Mouse (Mus musculus): ENCODE data around the gene Scarf1. TPM values are rescaled to one million over a fixed set of nuclear protein-coding genes. Genes with fewer than 3 reads are reported as not detected.

Scarf1 gene
- polyA plus RNA-seq, 1 experiment from 2014 or later, result 16.3 TPM

DNA sequence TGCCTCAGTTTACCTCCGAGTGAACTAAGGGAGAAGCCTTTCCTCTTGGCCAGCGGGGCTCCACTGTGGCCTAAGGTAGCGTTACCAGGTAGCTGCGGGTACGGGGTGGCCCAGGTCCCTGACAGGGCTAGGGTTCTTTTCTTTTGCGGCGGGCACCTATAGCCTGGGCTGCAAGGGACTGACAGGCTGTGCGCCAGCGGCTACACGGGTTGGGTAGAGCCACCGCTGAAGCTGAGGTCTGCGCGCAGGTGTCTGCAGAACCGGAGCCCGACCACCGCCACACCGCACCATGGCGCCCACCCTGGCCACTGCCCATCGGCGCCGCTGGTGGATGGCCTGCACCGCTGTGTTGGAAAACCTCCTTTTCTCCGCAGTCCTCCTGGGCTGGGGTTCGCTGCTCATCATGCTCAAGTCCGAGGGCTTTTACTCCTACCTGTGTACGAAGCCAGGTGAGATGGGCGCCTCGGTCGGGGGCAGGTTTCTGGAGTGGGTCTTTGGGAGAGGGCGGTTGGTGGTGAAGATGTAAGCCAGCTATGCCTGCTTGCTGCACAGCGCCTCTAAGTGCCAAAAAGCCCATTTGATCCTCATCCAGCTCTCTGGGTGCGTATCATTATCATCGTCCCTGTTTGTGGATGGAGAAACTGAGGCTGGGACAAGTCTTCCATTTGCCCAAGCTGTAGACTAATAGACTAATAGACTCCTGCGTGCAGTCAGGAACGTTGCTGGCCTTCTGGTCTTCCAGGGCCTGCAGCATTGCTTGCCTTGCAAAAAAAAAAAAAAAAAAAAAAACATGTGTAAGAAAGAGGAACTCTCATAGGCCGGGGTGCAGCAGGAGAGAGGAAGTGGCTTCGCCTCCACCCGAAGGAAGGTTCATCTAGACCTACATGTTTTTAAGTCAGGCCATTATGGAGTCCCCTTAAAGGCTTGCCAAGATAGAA lies 19.3 kb downstream of the Scarf1 start:
- peak overlapping the region; percentile 92; the same call in 1 of the 2 replicates for H3K27ac ChIP-seq
- 10% methylated on average over 38 of the region's 38 CpGs for WGBS

DNA sequence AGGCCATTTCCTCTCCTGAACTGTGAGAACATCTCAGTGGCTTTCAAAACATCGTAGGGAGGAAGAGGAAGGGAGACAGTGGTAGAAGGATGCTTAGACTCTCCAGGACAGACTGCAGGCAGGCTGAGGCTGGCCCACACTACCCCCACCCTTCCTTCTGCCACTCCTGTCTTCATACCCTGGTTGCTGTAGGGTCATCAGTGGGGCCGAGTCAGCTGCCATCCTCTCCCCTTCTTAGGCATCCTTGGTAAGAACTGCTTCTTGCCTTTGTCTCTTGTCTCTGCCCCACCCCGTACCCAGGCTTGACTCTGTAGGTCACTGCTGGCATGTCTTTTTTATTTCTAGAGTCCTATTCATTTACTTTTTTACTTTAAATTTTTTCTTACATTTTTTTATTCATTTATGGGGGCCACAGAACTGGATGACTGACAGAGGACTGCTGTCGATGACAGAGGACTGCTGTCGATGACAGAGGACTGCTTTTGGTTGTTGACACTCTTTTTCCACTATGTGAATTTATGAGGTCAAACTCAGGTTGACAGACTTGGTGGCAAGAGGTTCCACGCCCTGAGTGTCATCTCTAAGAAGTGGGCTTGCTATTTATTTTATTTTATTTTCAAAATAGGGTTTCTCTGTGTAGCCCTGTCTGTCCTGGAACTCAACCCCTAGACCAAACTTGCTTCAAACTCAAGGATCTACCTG lies 20.1 kb downstream of the Scarf1 start:
- no peak for ATAC-seq (ENCODE audit: borderline replicate concordance, extremely low read depth, low FRiP score, low TSS enrichment)
- H3K4me1 ChIP-seq, result peaks cover 39% of the 10 kb centered on the region
- H3K4me2 ChIP-seq, result peak overlapping the region; percentile 98
- WGBS, result 66% methylated on average over 6 of the region's 6 CpGs
- H3K36me3 ChIP-seq, result no peaks in the 10 kb centered on the region
- no peaks in the 10 kb centered on the region for H3K27me3 ChIP-seq
- no peaks in the 10 kb centered on the region for H3K9me3 ChIP-seq
- H3K9ac ChIP-seq, result no peak overlapping the region
- 0 out of 2 replicates have a peak overlapping the region, but pooled peaks have one; percentile 44 for H3K27ac ChIP-seq
- peak overlapping the region; percentile 59; the same call in 1 of the 2 replicates for H3K4me3 ChIP-seq

More for the DNA sequence above, 19.3 kb downstream of the Scarf1 start:
- no peaks in the 10 kb centered on the region for H3K27me3 ChIP-seq
- peaks cover 31% of the 10 kb centered on the region for H3K4me1 ChIP-seq
- H3K4me2 ChIP-seq, result peak overlapping the region; percentile 98
- no peak for ATAC-seq (ENCODE audit: borderline replicate concordance, extremely low read depth, low FRiP score, low TSS enrichment)
- H3K36me3 ChIP-seq, result no peaks in the 10 kb centered on the region
- no peaks in the 10 kb centered on the region for H3K9me3 ChIP-seq
- peak overlapping the region; percentile 59 for H3K4me3 ChIP-seq
- peak overlapping the region; percentile 65 for H3K9ac ChIP-seq

- no peaks in the 10 kb centered on the region for H3K9me3 ChIP-seq
- H3K4me1 ChIP-seq, result peaks cover 44% of the 10 kb centered on the region
- H3K27ac ChIP-seq, result no peak overlapping the region
- no peaks in the 10 kb centered on the region for H3K27me3 ChIP-seq
- H3K4me2 ChIP-seq, result no peak overlapping the region
- H3K4me3 ChIP-seq, result no peak overlapping the region
- H3K36me3 ChIP-seq, result no peaks in the 10 kb centered on the region
- no peak overlapping the region for H3K9ac ChIP-seq
- ATAC-seq (ENCODE audit: borderline replicate concordance, extremely low read depth, low FRiP score, low TSS enrichment), result no peak
- WGBS, result 37% methylated on average over 4 of the region's 4 CpGs
These were observed 21.1 kb downstream of the Scarf1 start for GRCm38 (mm10) chr11:75534286-75535033.

DNA sequence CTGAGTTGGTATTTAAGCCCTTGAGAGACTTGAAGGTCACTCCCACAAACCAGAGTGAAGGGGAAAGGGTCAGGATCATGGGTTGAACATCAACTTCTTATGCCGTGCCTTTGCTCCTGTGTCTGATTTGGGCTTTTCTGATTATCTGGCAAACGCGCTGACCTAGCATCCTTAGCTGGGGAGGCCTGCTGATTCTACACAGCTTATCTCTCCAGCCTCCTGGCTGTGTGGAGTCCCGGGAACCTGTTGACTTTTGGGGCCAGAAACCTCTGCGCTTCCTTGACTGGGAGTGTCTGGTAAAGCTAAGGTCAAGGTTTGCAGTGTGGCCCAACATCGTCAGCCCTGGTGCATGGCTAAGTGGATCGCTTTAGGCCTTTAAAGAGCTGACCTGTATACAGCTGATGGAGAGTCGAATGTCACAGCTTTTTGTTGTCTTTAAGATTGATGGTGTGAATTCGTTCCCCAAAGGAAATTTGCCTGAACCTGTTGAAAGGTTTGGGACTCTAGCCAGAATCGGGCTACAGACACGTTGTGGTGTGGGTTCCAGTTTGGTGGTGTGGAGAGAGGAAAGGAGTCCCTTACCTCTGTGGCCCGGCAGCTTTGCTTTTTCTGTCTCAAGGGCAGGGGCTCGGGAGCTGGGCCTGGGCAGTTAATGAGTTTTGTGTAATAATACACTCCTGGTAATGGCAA lies 21.9 kb downstream of the Scarf1 start:
- Histone ChIP-seq H3K4me2 (no peak overlapping the region), H3K9me3 (no peaks in the 10 kb centered on the region), H3K27ac (no peak overlapping the region), H3K27me3 (no peaks in the 10 kb centered on the region), H3K9ac (no peak overlapping the region), H3K4me1 (peaks cover 45% of the 10 kb centered on the region), H3K36me3 (no peaks in the 10 kb centered on the region), H3K4me3 (no peak overlapping the region)
- WGBS, result 36% methylated on average over 13 of the region's 13 CpGs
- no peak for ATAC-seq (ENCODE audit: borderline replicate concordance, extremely low read depth, low FRiP score, low TSS enrichment)

DNA sequence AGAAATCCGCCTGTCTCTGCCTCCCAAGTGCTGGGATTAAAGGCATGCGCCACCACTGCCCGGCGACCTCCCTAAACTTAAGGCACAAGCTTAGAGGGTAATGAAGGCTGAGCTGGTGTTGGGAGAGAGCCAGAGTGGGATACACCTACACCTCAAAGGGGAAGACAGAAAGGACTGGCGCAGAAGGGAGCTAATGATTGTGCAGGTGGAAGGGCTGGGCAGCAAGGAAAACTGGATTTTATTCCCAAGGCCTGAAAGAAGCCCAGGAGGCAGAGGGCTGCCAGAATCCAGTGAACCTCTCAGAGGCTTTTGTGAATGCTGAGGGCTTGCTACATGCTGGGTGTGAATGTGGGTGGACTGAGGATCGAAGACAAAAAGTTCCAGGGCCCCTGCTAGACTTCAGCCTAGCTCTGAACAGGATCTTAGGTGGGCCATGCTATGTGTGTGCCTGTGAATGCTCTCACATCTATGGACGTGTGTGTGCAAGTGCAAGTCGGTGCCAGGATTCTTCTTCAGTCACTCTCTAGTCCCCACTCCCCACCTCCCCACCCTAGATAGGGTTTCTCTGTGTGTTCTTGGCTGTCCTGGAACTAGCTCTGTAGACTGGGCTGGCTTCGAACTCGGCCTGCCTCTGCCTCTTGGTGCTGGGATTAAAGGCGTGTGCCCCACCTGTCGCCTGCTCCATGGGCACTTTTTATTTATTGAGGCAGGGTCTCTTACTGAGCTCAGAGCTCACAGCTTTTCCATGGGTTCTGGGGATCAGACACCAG lies 23.1 kb downstream of the Scarf1 start:
- Histone ChIP-seq H3K9me3 (no peaks in the 10 kb centered on the region), H3K4me3 (no peak overlapping the region), H3K4me2 (no peak overlapping the region), H3K9ac (no peak overlapping the region), H3K27ac (no peak overlapping the region), H3K4me1 (peaks cover 55% of the 10 kb centered on the region), H3K27me3 (no peaks in the 10 kb centered on the region), H3K36me3 (no peaks in the 10 kb centered on the region)
- 84% methylated on average over 12 of the region's 12 CpGs for WGBS
- no peak for ATAC-seq (ENCODE audit: borderline replicate concordance, extremely low read depth, low FRiP score, low TSS enrichment)

- H3K9ac ChIP-seq, result no peak overlapping the region
- H3K4me2 ChIP-seq, result no peak overlapping the region
- ATAC-seq (ENCODE audit: borderline replicate concordance, extremely low read depth, low FRiP score, low TSS enrichment), result no peak
- H3K9me3 ChIP-seq, result no peaks in the 10 kb centered on the region
- H3K27ac ChIP-seq, result no peak overlapping the region
- H3K36me3 ChIP-seq, result no peaks in the 10 kb centered on the region
- H3K4me1 ChIP-seq, result peaks cover 54% of the 10 kb centered on the region
- no peaks in the 10 kb centered on the region for H3K27me3 ChIP-seq
- no peak overlapping the region for H3K4me3 ChIP-seq
- 79% methylated on average over 8 of the region's 8 CpGs for WGBS
These were observed 23.7 kb downstream of the Scarf1 start for GRCm38 (mm10) chr11:75537025-75537414.

GRCm38 (mm10) chr11:75537491-75538183 lies 24.3 kb downstream of the Scarf1 start:
- Histone ChIP-seq H3K4me2 (no peak overlapping the region), H3K27me3 (no peaks in the 10 kb centered on the region), H3K4me1 (peaks cover 48% of the 10 kb centered on the region), H3K9ac (no peak overlapping the region), H3K36me3 (no peaks in the 10 kb centered on the region), H3K9me3 (no peaks in the 10 kb centered on the region), H3K27ac (peak overlapping the region; percentile 85), H3K4me3 (no peak overlapping the region)
- ATAC-seq (ENCODE audit: borderline replicate concordance, extremely low read depth, low FRiP score, low TSS enrichment), result peak; percentile 48; the same call in 1 of the 2 replicates
- 41% methylated on average over 11 of the region's 11 CpGs for WGBS

GRCm38 (mm10) chr11:75538184-75538969 lies 25.0 kb downstream of the Scarf1 start:
- 45% methylated on average over 9 of the region's 9 CpGs for whole genome bisulfite sequencing
- H3K27me3 ChIP-seq, result no peaks in the 10 kb centered on the region
- H3K4me3 ChIP-seq, result no peak overlapping the region
- H3K9me3 ChIP-seq, result no peaks in the 10 kb centered on the region
- H3K36me3 ChIP-seq, result no peaks in the 10 kb centered on the region
- peak; percentile 15; the same call in 1 of the 2 replicates for ATAC-seq (ENCODE audit: borderline replicate concordance, extremely low read depth, low FRiP score, low TSS enrichment)
- no peak overlapping the region for H3K9ac ChIP-seq
- no peak overlapping the region for H3K4me2 ChIP-seq
- H3K4me1 ChIP-seq, result peaks cover 42% of the 10 kb centered on the region
- peak overlapping the region; percentile 85 for H3K27ac ChIP-seq

GRCm38 (mm10) chr11:75538970-75539299 lies 25.6 kb downstream of the Scarf1 start:
- H3K4me1 ChIP-seq, result peaks cover 42% of the 10 kb centered on the region

DNA sequence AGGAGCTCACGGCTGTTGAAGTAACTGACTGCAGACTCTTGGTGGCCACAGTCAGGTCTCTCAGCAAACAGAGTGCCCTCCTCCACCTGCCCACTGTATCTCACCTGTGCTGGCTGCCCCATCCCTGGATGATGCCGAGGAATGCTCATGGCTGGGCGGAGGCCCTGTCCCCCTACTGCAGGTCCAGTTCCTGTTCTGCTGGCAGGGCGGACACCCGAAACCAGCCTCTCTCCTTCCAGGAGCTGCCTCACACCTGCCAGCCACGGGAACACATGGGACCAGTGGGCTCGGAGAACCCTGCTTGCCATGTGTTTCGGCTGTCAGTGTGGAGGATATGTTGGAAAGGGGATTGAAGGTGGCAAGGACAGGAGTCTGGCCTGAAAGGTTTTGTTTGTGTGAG lies 26.9 kb downstream of the Scarf1 start:
- Histone ChIP-seq H3K4me2 (no peak overlapping the region), H3K4me1 (peaks cover 32% of the 10 kb centered on the region), H3K9ac (no peak overlapping the region), H3K27ac (no peak overlapping the region), H3K27me3 (no peaks in the 10 kb centered on the region), H3K9me3 (no peaks in the 10 kb centered on the region), H3K36me3 (no peaks in the 10 kb centered on the region), H3K4me3 (no peak overlapping the region)
- ATAC-seq (ENCODE audit: borderline replicate concordance, extremely low read depth, low FRiP score, low TSS enrichment), result no peak
- 82% methylated on average over 8 of the region's 8 CpGs for WGBS

More at GRCm38 (mm10) chr11:75538970-75539299, 25.6 kb downstream of the Scarf1 start:
- H3K4me2 ChIP-seq, result no peak overlapping the region
- H3K27me3 ChIP-seq, result no peaks in the 10 kb centered on the region
- no peak for ATAC-seq (ENCODE audit: borderline replicate concordance, extremely low read depth, low FRiP score, low TSS enrichment)
- WGBS, result 69% methylated on average over 13 of the region's 13 CpGs
- no peaks in the 10 kb centered on the region for H3K36me3 ChIP-seq
- no peaks in the 10 kb centered on the region for H3K9me3 ChIP-seq
- H3K27ac ChIP-seq, result peak overlapping the region; percentile 85
- no peak overlapping the region for H3K4me3 ChIP-seq
- H3K9ac ChIP-seq, result no peak overlapping the region

Data from lung, embryonic 15.5 days (tissue).